Mouse (Mus musculus) heart, postnatal 0 days (tissue): ENCODE measurements around the gene Celf2.

Experiments
- CTCF ChIP-seq: IDR thresholded peaks from 2 replicates; pipeline ENCODE4 v1.5.1; 2016; ENCODE audit warnings: antibody characterized with exemption, control low read depth, low read depth
- EP300 ChIP-seq: IDR thresholded peaks from 2 replicates; pipeline ENCODE4 v1.6.1; 2016; ENCODE audit warnings: antibody characterized with exemption, low read depth

GRCm38 (mm10) chr2:6827583-6827982, 681.8 kb downstream of the Celf2 start:
- TF ChIP-seq CTCF: no peak
- TF ChIP-seq EP300: no peak
